Mouse (Mus musculus): Measurements from ENCODE around the gene Bst1.

DNA sequence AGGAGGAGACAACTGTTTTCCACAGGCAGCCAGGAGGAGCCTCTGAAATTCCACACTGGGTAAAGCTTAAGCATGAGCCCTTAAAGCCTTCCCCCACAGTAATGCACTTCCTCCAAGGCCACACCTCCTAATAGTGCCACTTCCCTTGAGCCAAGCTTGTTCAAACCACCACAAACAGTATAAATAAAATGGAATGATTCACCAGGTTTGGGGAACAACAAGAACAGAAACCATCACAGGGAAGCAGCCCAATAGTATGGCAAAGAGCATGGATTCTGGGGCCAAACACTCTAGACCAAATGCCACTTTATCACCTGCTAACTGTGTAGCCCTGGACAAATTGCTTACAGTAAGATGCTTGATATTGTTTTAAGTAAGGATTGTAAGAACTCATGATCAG is 28.9 kb downstream of the Bst1 start:
- no peak for TF ChIP-seq POLR2A (IDR thresholded peaks at IDR 0.05; ENCODE audit: control insufficient read depth, low read depth, low read length)
- no peak for TF ChIP-seq CTCF (IDR thresholded peaks at IDR 0.05; ENCODE audit: control insufficient read depth, insufficient read depth, insufficient replicate concordance, low read depth, low read length)

All from testis, adult 2 months (tissue).